Mouse (Mus musculus) liver, embryonic 14.5 days (tissue): ENCODE measurements around the gene Ddx27.

Source experiments
- CTCF ChIP-seq: IDR thresholded peaks from 2 replicates; pipeline ENCODE4 v1.5.1; 2016; ENCODE audit warnings: antibody characterized with exemption, low read depth, control low read depth
- EP300 ChIP-seq: IDR thresholded peaks from 2 replicates; pipeline ENCODE4 v1.6.1; 2016; ENCODE audit warnings: antibody characterized with exemption, low read depth

- no peak for TF ChIP-seq CTCF
- TF ChIP-seq EP300, result no peak
Measured at GRCm38 (mm10) chr2:166980161-166980560, 34.8 kb upstream of the Ddx27 start.
